Mouse (Mus musculus): ENCODE results near the gene Casp1. TPM values are rescaled to one million over a fixed set of nuclear protein-coding genes. Genes with fewer than 3 reads are reported as not detected.

Gene Casp1
- total and polyA plus RNA-seq, 3 experiments, result 66.0 to 138 (median 90.3) TPM

Other genes starting within 250 kb of the Casp1 start
- gene Casp4, start 10.3 kb downstream of the Casp1 start, total RNA-seq (2012; rRNA removed), result 91.1 and 113 TPM in 2 replicates
- gene Casp4, start 10.3 kb downstream of the Casp1 start, total RNA-seq (2014; rRNA removed), result 182 and 201 TPM in 2 replicates
- 83.7 and 88.2 TPM in 2 replicates for gene Casp4, start 10.3 kb downstream of the Casp1 start, polyA plus RNA-seq (2012; ENCODE audit: insufficient read length, low read depth)
- gene Casp12, start 46.9 kb downstream of the Casp1 start, total RNA-seq (2012; rRNA removed), result 0.17 and 0.34 TPM in 2 replicates
- gene Casp12, start 46.9 kb downstream of the Casp1 start, total RNA-seq (2014; rRNA removed), result not detected in 2 replicates
- not detected in 2 replicates for gene Casp12, start 46.9 kb downstream of the Casp1 start, polyA plus RNA-seq (2012; ENCODE audit: insufficient read length, low read depth)